Mouse (Mus musculus) small intestine, adult 2 months (tissue): Measurements from ENCODE around the gene Nfkbiz. TPM values are rescaled to one million over a fixed set of nuclear protein-coding genes. Genes with fewer than 3 reads are reported as not detected.
A peak's percentile ranks its signal among the peaks of the same experiment; 100 is the strongest.
"Not testable (repeated sequence)": the region's sequence is repeated elsewhere in the genome, so short reads cannot be mapped to it uniquely, and the experiment has no call there.

Experiments used
- H3K27ac ChIP-seq: fragments of 200-500 bp; 2 replicates; pipeline ENCODE4 v1.5.1; 2012; ENCODE audit warnings: low read depth, low read length, control low read depth, inconsistent platforms; ENCODE audit not compliant: insufficient read depth
- H3K27me3 ChIP-seq: fragments of 200-500 bp; 2 replicates; pipeline ENCODE4 v1.6.1; 2012; ENCODE audit warnings: mild to moderate bottlenecking, moderate library complexity, low read length, inconsistent platforms; ENCODE audit not compliant: control insufficient read depth, insufficient read depth
- H3K36me3 ChIP-seq: fragments of 200-500 bp; 2 replicates; pipeline ENCODE4 v1.6.1; 2012; ENCODE audit warnings: mild to moderate bottlenecking, low read length, control low read depth, inconsistent platforms; ENCODE audit not compliant: control insufficient read depth, insufficient read depth
- H3K4me1 ChIP-seq: fragments of 200-500 bp; 2 replicates; pipeline ENCODE4 v1.6.1; 2012; ENCODE audit warnings: low read length, inconsistent platforms, mixed read lengths; ENCODE audit not compliant: control insufficient read depth, insufficient read depth, insufficient read length
- H3K4me3 ChIP-seq: fragments of 200-500 bp; 2 replicates; pipeline ENCODE4 v1.5.1; 2012; ENCODE audit warnings: low read depth, mild to moderate bottlenecking, control low read depth, inconsistent platforms, low read length, moderate library complexity
- CTCF ChIP-seq: fragments of 200-500 bp; IDR thresholded peaks from 2 replicates; pipeline ENCODE4 v1.5.1; 2012; ENCODE audit warnings: low read depth, mild to moderate bottlenecking, control low read depth, inconsistent platforms, low read length, moderate library complexity, mixed read lengths; ENCODE audit not compliant: insufficient replicate concordance, insufficient read length; ENCODE audit errors: extremely low read depth
- POLR2A ChIP-seq: fragments of 200-500 bp; IDR thresholded peaks from 2 replicates; pipeline ENCODE4 v1.6.1; 2012; ENCODE audit warnings: low read depth, mild to moderate bottlenecking, control low read depth, inconsistent platforms, low read length, moderate library complexity
- WGBS: fragments of 180-500 bp; shearing (Covaris S2); methylation state at CpG from one replicate; pipeline ENCODE4 v1.1.7; 2018; 5-methylcytosine and 5-hydroxymethylcytosine counted together
- polyA plus RNA-seq: library from polyadenylated mRNA; depleted of rRNA; stranded (reverse); fragments of >200 nt; gene quantifications from 2 replicates; pipeline ENCODE4 v1.2.3, GENCODE M21; 2012

Nfkbiz gene
- polyA plus RNA-seq, 1 experiment = 38.6 TPM

DNA sequence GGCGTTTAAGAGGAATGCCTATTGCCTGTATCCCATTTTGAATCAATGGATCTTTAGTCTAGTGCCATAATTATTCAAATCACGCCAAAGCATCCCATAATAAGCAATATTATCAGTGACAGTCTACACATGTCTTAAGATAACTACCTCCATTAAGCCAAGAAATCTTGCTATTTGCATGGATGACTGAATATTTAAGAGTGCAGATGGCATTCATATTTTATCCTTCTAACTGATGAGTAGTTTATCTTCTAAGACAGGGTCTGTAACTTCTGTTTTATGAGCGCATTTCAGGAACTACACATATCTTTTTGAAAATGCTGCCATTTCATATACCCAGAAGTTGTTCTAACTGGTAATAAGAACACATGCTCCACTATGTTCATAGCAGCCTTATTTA is 6.1 kb upstream of the Nfkbiz start:
- H3K27ac ChIP-seq = no peak overlapping the region
- no peak for TF ChIP-seq CTCF
- TF ChIP-seq POLR2A = no peak
- no peak overlapping the region for H3K4me3 ChIP-seq
- H3K4me1 ChIP-seq = no peaks in the 10 kb centered on the region
- no peaks in the 10 kb centered on the region for H3K36me3 ChIP-seq
- H3K27me3 ChIP-seq = no peaks in the 10 kb centered on the region
- 96% methylated on average over 3 of the region's 3 CpGs for WGBS

DNA sequence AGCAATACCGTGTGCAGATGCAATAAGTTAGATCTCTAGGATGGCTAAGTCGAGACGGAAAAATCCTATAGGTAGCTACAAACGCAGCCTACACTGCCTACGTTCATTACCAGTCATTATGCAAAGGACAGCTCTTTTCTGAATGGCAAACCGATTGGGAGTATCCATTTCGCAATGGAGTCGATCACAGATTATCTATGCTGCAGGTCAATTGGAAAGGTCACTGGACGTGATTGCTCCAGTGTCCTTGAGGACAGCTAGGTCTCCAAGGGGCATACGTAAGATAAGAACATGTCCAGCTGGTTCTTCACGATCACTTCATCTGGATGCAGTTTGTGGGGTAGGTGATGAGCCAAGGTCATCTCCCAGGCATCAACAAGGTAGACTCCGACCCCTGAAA is 5.2 kb upstream of the Nfkbiz start:
- 96% methylated on average over 12 of the region's 12 CpGs for WGBS
- Histone ChIP-seq H3K4me1 (no peaks in the 10 kb centered on the region), H3K4me3 (no peak overlapping the region), H3K27ac (no peak overlapping the region), H3K27me3 (no peaks in the 10 kb centered on the region), H3K36me3 (no peaks in the 10 kb centered on the region)
- no peak for TF ChIP-seq CTCF
- no peak for TF ChIP-seq POLR2A

DNA sequence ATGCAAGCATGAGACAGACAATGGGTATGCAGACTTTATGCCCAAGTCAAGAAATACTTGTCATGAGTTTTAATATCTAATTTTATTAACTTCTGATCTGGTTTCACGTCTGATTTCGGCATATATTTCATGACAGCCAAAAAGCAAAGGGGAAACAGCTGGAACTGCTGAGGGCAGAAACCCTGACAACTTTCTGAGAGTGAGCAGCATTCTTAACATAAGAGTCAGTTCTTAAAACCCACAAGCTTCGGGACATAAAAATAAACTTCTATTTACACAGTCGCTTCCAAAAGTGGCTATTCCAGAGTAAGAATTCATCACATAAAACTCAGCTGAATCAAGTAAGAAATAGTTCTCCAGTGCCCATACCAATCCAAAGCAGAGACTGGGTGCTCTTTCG is 4.4 kb upstream of the Nfkbiz start:
- Histone ChIP-seq H3K27ac (no peak overlapping the region), H3K27me3 (no peaks in the 10 kb centered on the region), H3K4me1 (no peaks in the 10 kb centered on the region), H3K4me3 (no peak overlapping the region), H3K36me3 (no peaks in the 10 kb centered on the region)
- TF ChIP-seq POLR2A = no peak
- no peak for TF ChIP-seq CTCF
- 80% methylated on average over 5 of the region's 5 CpGs for WGBS

DNA sequence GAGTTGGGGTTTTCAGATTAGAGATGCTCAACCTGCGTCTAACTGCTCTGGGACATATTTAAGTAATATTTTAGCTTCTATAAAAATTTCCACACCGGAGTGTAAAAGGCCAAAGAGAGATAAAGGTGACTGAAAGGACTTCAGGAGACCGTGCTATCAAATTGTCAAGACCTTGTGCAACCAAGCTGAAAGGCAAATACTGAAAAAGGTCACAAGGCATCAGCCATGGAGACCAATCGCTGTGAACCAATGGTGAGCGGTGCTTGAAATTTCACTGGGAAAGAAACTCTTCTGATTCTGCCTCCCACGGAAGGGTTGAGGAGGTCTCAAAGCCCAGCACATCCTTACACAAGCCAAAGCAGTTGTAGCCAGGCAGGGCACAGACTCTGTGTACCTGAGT is 2.8 kb upstream of the Nfkbiz start:
- Histone ChIP-seq H3K36me3 (no peaks in the 10 kb centered on the region), H3K4me3 (no peak overlapping the region), H3K4me1 (peaks cover 1% of the 10 kb centered on the region; the same call in 1 of the 2 replicates), H3K27me3 (no peaks in the 10 kb centered on the region), H3K27ac (no peak overlapping the region)
- TF ChIP-seq POLR2A = no peak
- no peak for TF ChIP-seq CTCF
- 88% methylated on average over 6 of the region's 6 CpGs for WGBS

DNA sequence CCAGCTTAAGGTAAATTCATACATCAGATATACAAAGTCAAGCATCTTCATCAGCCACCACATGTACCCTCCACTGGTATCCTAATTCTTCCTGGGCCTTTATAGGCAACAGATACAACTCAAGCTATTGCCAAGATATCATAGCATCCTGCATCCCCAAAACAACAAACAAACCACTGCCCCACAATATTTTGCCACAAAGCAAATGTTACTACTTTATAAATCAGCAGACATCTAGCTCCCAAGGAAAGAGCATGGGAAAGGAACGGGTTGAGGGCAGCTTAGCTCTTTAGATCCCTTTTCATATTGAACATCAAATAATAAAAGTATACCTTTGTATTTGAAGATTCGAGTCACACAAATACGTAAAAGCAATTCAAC is 580 bp downstream of the Nfkbiz start:
- 2% methylated on average over 3 of the region's 3 CpGs for whole genome bisulfite sequencing
- peaks cover 2% of the 10 kb centered on the region; the same call in 1 of the 2 replicates for H3K4me1 ChIP-seq
- no peaks in the 10 kb centered on the region for H3K27me3 ChIP-seq
- TF ChIP-seq POLR2A = no peak
- TF ChIP-seq CTCF = no peak
- H3K36me3 ChIP-seq = no peaks in the 10 kb centered on the region
- H3K27ac ChIP-seq = peak overlapping the region; percentile 74
- H3K4me3 ChIP-seq = peak overlapping the region; percentile 95

DNA sequence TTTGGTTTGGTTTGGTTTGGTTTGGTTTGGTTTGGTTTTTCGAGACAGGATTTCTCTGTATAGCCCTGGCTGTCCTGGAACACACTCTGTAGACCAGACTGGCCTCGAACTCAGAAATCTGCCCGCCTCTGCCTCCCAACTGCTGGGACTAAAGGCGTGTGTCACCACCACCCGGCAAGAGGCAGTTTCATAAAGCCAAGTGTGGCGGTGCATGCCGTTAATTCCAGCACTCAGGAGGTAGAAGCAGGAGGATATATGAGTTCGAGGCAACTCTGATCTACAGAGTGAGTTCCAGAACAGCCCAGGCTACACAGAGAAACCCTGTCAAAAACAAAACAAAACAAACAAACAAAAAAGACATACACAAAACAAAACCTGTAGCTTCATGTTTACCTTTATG is 1.0 kb downstream of the Nfkbiz start:
- not testable (repeated sequence) for H3K27ac ChIP-seq, H3K4me1 ChIP-seq, H3K36me3 ChIP-seq, H3K27me3 ChIP-seq
- WGBS = 84% methylated on average over 8 of the region's 8 CpGs
- 0 out of 2 replicates have a peak overlapping the region, but pooled peaks have one; percentile 6 for H3K4me3 ChIP-seq

DNA sequence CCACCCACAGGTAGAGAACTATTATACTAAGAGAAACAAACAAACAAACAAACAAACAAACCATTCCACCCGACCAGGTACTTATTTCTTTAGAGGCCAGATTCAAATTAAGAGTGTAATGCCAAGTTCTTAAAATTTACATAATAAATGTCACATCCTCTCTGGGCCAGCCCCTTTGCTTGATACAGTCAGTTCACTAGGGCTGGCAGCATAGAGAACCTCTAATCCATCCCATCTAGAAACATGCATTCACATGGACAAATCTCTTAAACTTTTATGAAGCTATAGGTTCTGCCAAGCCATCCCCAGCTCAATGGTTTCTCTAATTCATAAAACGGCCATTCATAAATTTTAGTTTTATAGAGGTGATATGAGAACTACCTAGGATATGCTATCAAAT is 1.5 kb downstream of the Nfkbiz start:
- WGBS = 63% methylated on average over 2 of the region's 2 CpGs
- TF ChIP-seq CTCF = no peak
- TF ChIP-seq POLR2A = no peak
- Histone ChIP-seq H3K4me3 (no peak overlapping the region), H3K27ac (no peak overlapping the region), H3K27me3 (no peaks in the 10 kb centered on the region), H3K36me3 (no peaks in the 10 kb centered on the region), H3K4me1 (peaks cover 3% of the 10 kb centered on the region; the same call in 1 of the 2 replicates)

DNA sequence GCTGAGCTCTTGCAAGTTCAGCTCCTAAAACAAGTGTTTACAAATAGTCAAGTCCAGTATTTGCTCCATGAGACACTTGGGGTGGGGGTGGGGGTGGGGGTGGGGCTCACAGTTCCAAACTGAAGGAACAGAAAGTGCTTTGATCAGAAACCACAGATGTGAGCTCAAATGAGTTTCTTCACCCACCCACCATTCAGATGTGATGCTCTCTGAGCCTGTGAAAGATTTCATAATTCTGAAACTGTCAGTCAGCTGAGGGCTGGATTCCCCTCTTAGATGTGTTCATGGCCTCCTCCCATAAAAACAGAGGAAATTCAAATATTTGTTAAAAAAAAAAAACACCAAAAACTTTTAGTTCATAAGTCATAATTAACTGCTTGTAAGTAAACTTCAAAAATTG is 2.9 kb downstream of the Nfkbiz start:
- TF ChIP-seq CTCF (no peak), POLR2A (no peak)
- no peak overlapping the region for H3K4me3 ChIP-seq
- H3K27ac ChIP-seq = no peak overlapping the region
- H3K27me3 ChIP-seq = no peaks in the 10 kb centered on the region
- peaks cover 8% of the 10 kb centered on the region; the same call in 1 of the 2 replicates for H3K4me1 ChIP-seq
- no peaks in the 10 kb centered on the region for H3K36me3 ChIP-seq
